Mouse (Mus musculus) cerebellum, adult 8-10 months (tissue): Measurements from ENCODE around the gene Atp11a.

ENCODE experiments used
- DNase-seq: peaks from one replicate; pipeline ENCODE4 v3.0.0; 2022

The Atp11a gene

GRCm38 (mm10) chr8:12874194-12874791 lies 117.5 kb downstream of the Atp11a start:
- peak; percentile 94 for DNase-seq

- DNase-seq, result no peak
Observed at GRCm38 (mm10) chr8:12874971-12875370, 118.2 kb downstream of the Atp11a start.

- no peak for DNase-seq
Observed at GRCm38 (mm10) chr8:12877126-12877525, 120.3 kb downstream of the Atp11a start.

- no peak for DNase-seq
Observed at GRCm38 (mm10) chr8:12880163-12880562, 123.3 kb downstream of the Atp11a start.

- no peak for DNase-seq
Observed at GRCm38 (mm10) chr8:12883051-12884004, 126.5 kb downstream of the Atp11a start.

GRCm38 (mm10) chr8:12887772-12888435 lies 131.1 kb downstream of the Atp11a start:
- DNase-seq, result no peak

- no peak for DNase-seq
Observed at GRCm38 (mm10) chr8:12889046-12889598, 132.3 kb downstream of the Atp11a start.

- DNase-seq, result peak; percentile 52
Observed at GRCm38 (mm10) chr8:12892882-12893446, 136.2 kb downstream of the Atp11a start.

- peak; percentile 80 for DNase-seq
Observed at GRCm38 (mm10) chr8:12893797-12894578, 137.2 kb downstream of the Atp11a start.

- peak; percentile 64 for DNase-seq
Observed at GRCm38 (mm10) chr8:12894783-12895534, 138.1 kb downstream of the Atp11a start.

GRCm38 (mm10) chr8:12895535-12896150 lies 138.8 kb downstream of the Atp11a start:
- DNase-seq, result no peak

GRCm38 (mm10) chr8:12896494-12897373 lies 139.9 kb downstream of the Atp11a start:
- peak; percentile 80 for DNase-seq

GRCm38 (mm10) chr8:12897815-12898214 lies 141.0 kb downstream of the Atp11a start:
- no peak for DNase-seq

- DNase-seq, result no peak
Observed at GRCm38 (mm10) chr8:12903790-12904415, 147.1 kb downstream of the Atp11a start.

- DNase-seq, result no peak
Observed at GRCm38 (mm10) chr8:12905122-12905521, 148.3 kb downstream of the Atp11a start.

GRCm38 (mm10) chr8:12905599-12906321 lies 148.9 kb downstream of the Atp11a start:
- DNase-seq, result no peak

- no peak for DNase-seq
Observed at GRCm38 (mm10) chr8:12906597-12906996, 149.8 kb downstream of the Atp11a start.

- no peak for DNase-seq
Observed at GRCm38 (mm10) chr8:12907730-12908129, 150.9 kb downstream of the Atp11a start.

GRCm38 (mm10) chr8:12912011-12912410 lies 155.2 kb downstream of the Atp11a start:
- DNase-seq, result no peak
